Mouse (Mus musculus) MEL (cell line): ENCODE data around the gene Lct. TPM values are rescaled to one million over a fixed set of nuclear protein-coding genes. Genes with fewer than 3 reads are reported as not detected.

Experiments
- DNase-seq: peaks from one replicate; pipeline ENCODE4 v3.0.0; 2011; ENCODE audit warnings: low read depth, low spot score
- H3K27ac ChIP-seq: 2 replicates; pipeline ENCODE4 v1.5.1; 2012; ENCODE audit warnings: low read depth, mild to moderate bottlenecking, control low read depth, low read length, moderate library complexity; ENCODE audit not compliant: control insufficient read depth
- H3K27me3 ChIP-seq, 2 experiments: fragments of 150-350 bp in 1 of 2; sonication (generic) in 1 of 2; 2 replicates each; pipeline ENCODE4 v1.6.1; 2012; ENCODE audit warnings: low read length in 2 of 2, mild to moderate bottlenecking in 2 of 2, improper control_type of control experiment in 1 of 2, moderate library complexity in 1 of 2; ENCODE audit not compliant: insufficient read depth in 2 of 2, control insufficient read depth in 1 of 2
- H3K36me3 ChIP-seq, 2 experiments: 2 replicates each; pipeline ENCODE4 v1.6.1; 2012 to 2014; ENCODE audit warnings: low read length in 2 of 2, improper control_type of control experiment in 1 of 2, inconsistent platforms in 1 of 2, mild to moderate bottlenecking in 1 of 2; ENCODE audit not compliant: insufficient read depth in 2 of 2, control insufficient read depth in 1 of 2
- H3K4me1 ChIP-seq, 2 experiments: fragments of 150-350 bp in 1 of 2; sonication (generic) in 1 of 2; 2 replicates each; pipeline ENCODE4 v1.6.1; 2012; ENCODE audit warnings: low read length in 2 of 2, improper control_type of control experiment in 1 of 2, mild to moderate bottlenecking in 1 of 2; ENCODE audit not compliant: insufficient read depth in 2 of 2, control insufficient read depth in 1 of 2
- H3K4me3 ChIP-seq, 2 experiments: fragments of 150-350 bp in 1 of 2; sonication (generic) in 1 of 2; 2 replicates each; pipeline ENCODE4 v1.5.1; 2012; ENCODE audit warnings: low read depth in 2 of 2, low read length in 2 of 2, mild to moderate bottlenecking in 2 of 2, moderate library complexity in 2 of 2, control low read depth in 1 of 2, improper control_type of control experiment in 1 of 2; ENCODE audit not compliant: control insufficient read depth in 1 of 2, insufficient read depth in 1 of 2
- H3K79me2 ChIP-seq: 2 replicates; pipeline ENCODE4 v1.6.1; 2012; ENCODE audit warnings: mild to moderate bottlenecking, low read length, moderate library complexity; ENCODE audit not compliant: control insufficient read depth, poor library complexity, insufficient read depth
- H3K9ac ChIP-seq: 2 replicates; pipeline ENCODE4 v1.6.1; 2012; ENCODE audit warnings: low read depth, mild to moderate bottlenecking, control low read depth, low read length, moderate library complexity; ENCODE audit not compliant: control insufficient read depth, poor library complexity, severe bottlenecking
- H3K9me3 ChIP-seq: fragments of 150-350 bp; sonication (generic); replicated peaks from 2 replicates; pipeline ENCODE4 v1.6.1; 2012; ENCODE audit warnings: mild to moderate bottlenecking, low read length, improper control_type of control experiment, moderate library complexity; ENCODE audit not compliant: insufficient read depth
- BHLHE40 ChIP-seq: IDR thresholded peaks from 2 replicates; pipeline ENCODE4 v1.6.1; 2012; ENCODE audit warnings: low read depth, mild to moderate bottlenecking, inconsistent platforms, low read length, improper control_type of control experiment, borderline replicate concordance
- CHD2 ChIP-seq: IDR thresholded peaks from 2 replicates; pipeline ENCODE4 v1.6.1; 2011; ENCODE audit warnings: low read length, improper control_type of control experiment
- E2F4 ChIP-seq: IDR thresholded peaks from 2 replicates; pipeline ENCODE4 v1.6.1; 2011; ENCODE audit warnings: low read depth, low read length, improper control_type of control experiment, borderline replicate concordance
- ELF1 ChIP-seq: IDR thresholded peaks from 2 replicates; pipeline ENCODE4 v1.6.1; 2014; ENCODE audit warnings: low read depth, mild to moderate bottlenecking, inconsistent platforms, low read length, improper control_type of control experiment, moderate library complexity
- EP300 ChIP-seq, 2 experiments: IDR thresholded peaks; 2 replicates each; pipeline ENCODE4 v1.6.1; 2011; ENCODE audit warnings: improper control_type of control experiment in 2 of 2, low read length in 2 of 2, low read depth in 1 of 2, mild to moderate bottlenecking in 1 of 2
- ETS1 ChIP-seq: IDR thresholded peaks from 2 replicates; pipeline ENCODE4 v1.6.1; 2012; ENCODE audit warnings: low read depth, mild to moderate bottlenecking, inconsistent platforms, low read length, improper control_type of control experiment, moderate library complexity
- GABPA ChIP-seq: IDR thresholded peaks from 2 replicates; pipeline ENCODE4 v1.6.1; 2012; ENCODE audit warnings: low read depth, mild to moderate bottlenecking, inconsistent platforms, low read length, improper control_type of control experiment, moderate library complexity
- HCFC1 ChIP-seq: IDR thresholded peaks from 2 replicates; pipeline ENCODE4 v1.6.1; 2012; ENCODE audit warnings: low read depth, mild to moderate bottlenecking, inconsistent platforms, low read length, improper control_type of control experiment, moderate library complexity
- KAT2A ChIP-seq: conservative IDR thresholded peaks from 2 replicates; pipeline ENCODE4 v1.6.1; 2012; ENCODE audit warnings: low read depth, low read length, improper control_type of control experiment, inconsistent platforms
- MAFK ChIP-seq: IDR thresholded peaks from 2 replicates; pipeline ENCODE4 v1.6.1; 2011; ENCODE audit warnings: low read depth, mild to moderate bottlenecking, low read length, improper control_type of control experiment, borderline replicate concordance
- MAX ChIP-seq: IDR thresholded peaks from 2 replicates; pipeline ENCODE4 v1.6.1; 2011; ENCODE audit warnings: low read length, improper control_type of control experiment
- MXI1 ChIP-seq: IDR thresholded peaks from 2 replicates; pipeline ENCODE4 v1.6.1; 2011; ENCODE audit warnings: mild to moderate bottlenecking, low read depth, low read length, improper control_type of control experiment
- MYB ChIP-seq: IDR thresholded peaks from 2 replicates; pipeline ENCODE4 v1.6.1; 2011; ENCODE audit warnings: mild to moderate bottlenecking, low read depth, low read length, improper control_type of control experiment
- MYC ChIP-seq: IDR thresholded peaks from 2 replicates; pipeline ENCODE4 v1.6.1; 2011; ENCODE audit warnings: low read depth, mild to moderate bottlenecking, low read length, improper control_type of control experiment, moderate library complexity
- POLR2AphosphoS2 ChIP-seq: IDR thresholded peaks from 2 replicates; pipeline ENCODE4 v1.6.1; 2011; ENCODE audit warnings: low read length, improper control_type of control experiment
- RAD21 ChIP-seq: IDR thresholded peaks from 2 replicates; pipeline ENCODE4 v1.6.1; 2011; ENCODE audit warnings: mild to moderate bottlenecking, low read depth, low read length, improper control_type of control experiment
- RCOR1 ChIP-seq: IDR thresholded peaks from 2 replicates; pipeline ENCODE4 v1.6.1; 2012; ENCODE audit warnings: low read depth, mild to moderate bottlenecking, inconsistent platforms, low read length, improper control_type of control experiment
- SIN3A ChIP-seq: IDR thresholded peaks from 2 replicates; pipeline ENCODE4 v1.6.1; 2012; ENCODE audit warnings: low read length, improper control_type of control experiment, inconsistent platforms
- SMC3 ChIP-seq: IDR thresholded peaks from 2 replicates; pipeline ENCODE4 v1.6.1; 2011; ENCODE audit warnings: low read depth, low read length, improper control_type of control experiment
- TBP ChIP-seq: IDR thresholded peaks from 2 replicates; pipeline ENCODE4 v1.8.0; 2011; ENCODE audit warnings: low read depth, low read length, improper control_type of control experiment
- TCF12 ChIP-seq: IDR thresholded peaks from 2 replicates; pipeline ENCODE4 v1.6.1; 2014; ENCODE audit warnings: low read depth, mild to moderate bottlenecking, inconsistent platforms, low read length, improper control_type of control experiment, moderate library complexity
- UBTF ChIP-seq: IDR thresholded peaks from 2 replicates; pipeline ENCODE4 v1.6.1; 2012; ENCODE audit warnings: low read depth, mild to moderate bottlenecking, inconsistent platforms, low read length, improper control_type of control experiment, moderate library complexity, borderline replicate concordance; ENCODE audit not compliant: insufficient read depth
- USF2 ChIP-seq, 2 experiments: IDR thresholded peaks; 2 replicates each; pipeline ENCODE4 v1.6.1; 2011 to 2012; ENCODE audit warnings: improper control_type of control experiment in 2 of 2, low read length in 2 of 2, borderline replicate concordance in 1 of 2, inconsistent platforms in 1 of 2, low read depth in 1 of 2, mild to moderate bottlenecking in 1 of 2; ENCODE audit not compliant: insufficient read depth in 1 of 2
- ZMIZ1 ChIP-seq: IDR thresholded peaks from 2 replicates; pipeline ENCODE4 v1.6.1; 2012; ENCODE audit warnings: low read depth, mild to moderate bottlenecking, inconsistent platforms, low read length, improper control_type of control experiment, moderate library complexity
- ZNF384 ChIP-seq: IDR thresholded peaks from 2 replicates; pipeline ENCODE4 v1.6.1; 2012; ENCODE audit warnings: low read depth, mild to moderate bottlenecking, inconsistent platforms, low read length, improper control_type of control experiment
- polyA plus RNA-seq, 2 experiments: library from polyadenylated mRNA; stranded (reverse) in 1 of 2; unstranded in 1 of 2; fragments of >175 nt in 1 of 2; fragments of >200 nt in 1 of 2; gene quantifications; 2 replicates each; pipeline versions ENCODE4 v1.2.1 to v1.2.4; 2012; ENCODE audit warnings: low replicate concordance in 2 of 2, low read depth in 1 of 2; ENCODE audit not compliant: insufficient read length in 2 of 2, insufficient read depth in 1 of 2, missing spikeins in 1 of 2
- total RNA-seq: library from RNA; depleted of rRNA; stranded (reverse); fragments of 300-350 nt; gene quantifications from 2 replicates; pipeline ENCODE4 v1.2.3, GENCODE M21; 2012

The Lct gene
- total and polyA plus RNA-seq, 3 experiments: under 0.01 to 0.06 TPM; not detected in 1

DNA sequence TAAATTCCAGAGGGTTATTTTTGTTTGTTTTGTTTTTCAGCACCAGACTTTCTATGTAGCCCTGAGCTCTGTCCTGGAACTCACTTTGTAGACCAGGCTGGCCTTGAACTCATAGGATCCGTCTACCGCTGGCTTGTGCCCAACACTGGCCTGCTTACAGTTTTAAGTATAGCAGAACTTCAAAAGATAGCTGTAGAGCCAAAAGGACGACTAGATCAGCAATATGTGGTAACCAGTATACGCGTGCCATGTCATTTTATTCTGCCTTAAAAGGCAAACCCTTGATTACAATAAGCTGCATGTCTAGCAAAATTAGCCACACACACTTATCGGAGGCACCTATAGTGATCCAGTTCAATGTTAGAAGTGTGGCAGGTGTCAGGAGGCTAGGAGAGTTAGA is 30.2 kb upstream of the Lct start:
- H3K27me3 ChIP-seq: no peaks in the 10 kb centered on the region
- H3K4me1 ChIP-seq: peaks cover 12 to 20% of the 10 kb centered on the region in 2 experiments
- peak; percentile 56 for DNase-seq
- H3K9ac ChIP-seq: peak overlapping the region; percentile 94
- no peaks in the 10 kb centered on the region for H3K9me3 ChIP-seq
- peak overlapping the region; percentile 95 for H3K27ac ChIP-seq
- H3K79me2 ChIP-seq: peaks cover 31% of the 10 kb centered on the region
- H3K36me3 ChIP-seq: peaks cover 12 to 31% of the 10 kb centered on the region in 2 experiments
- no peak for TF ChIP-seq UBTF
- H3K4me3 ChIP-seq: peak overlapping the region; percentile 68 to 97

DNA sequence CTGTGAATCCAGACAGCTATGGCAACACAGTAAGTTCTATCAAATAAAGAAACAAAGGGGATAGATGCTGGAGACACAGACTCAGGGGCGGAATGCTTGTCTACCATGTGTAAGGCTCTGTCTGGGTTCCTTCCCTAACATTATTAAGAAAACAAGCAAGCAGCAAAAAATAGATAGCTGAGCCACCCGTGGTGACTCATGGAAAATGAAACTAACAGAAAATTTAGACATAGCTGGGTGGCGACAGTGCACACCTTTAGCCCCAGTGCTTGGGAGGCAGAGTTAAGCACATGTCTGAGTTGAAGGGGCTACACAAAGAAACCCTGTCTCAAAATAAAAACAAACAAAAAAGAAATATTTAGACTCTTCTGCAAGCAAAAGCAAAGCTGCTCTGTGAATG is 29.3 kb upstream of the Lct start:
- H3K9ac ChIP-seq: peak overlapping the region; percentile 94
- H3K79me2 ChIP-seq: peaks cover 31% of the 10 kb centered on the region
- peaks cover 17 to 21% of the 10 kb centered on the region in 2 experiments for H3K4me1 ChIP-seq
- DNase-seq: peak; percentile 79
- no peaks in the 10 kb centered on the region for H3K27me3 ChIP-seq
- peak overlapping the region; percentile 95 for H3K27ac ChIP-seq
- H3K36me3 ChIP-seq: peaks cover 15 to 36% of the 10 kb centered on the region in 2 experiments
- TF ChIP-seq SIN3A (peak; percentile 67), EP300 (IDR thresholded peaks at IDR 0.05; ENCODE audit: low read depth in 1 of 2, low read length in 2 of 2) (no peak), ETS1 (peak; percentile 54), MXI1 (peak; percentile 89), MYC (peak; percentile 67; the same call in 1 of the 2 replicates), ZNF384 (no peak), MAX (peak; percentile 57; the same call in 1 of the 2 replicates)
- TF ChIP-seq, all 39 proteins: peak for 5
- H3K9me3 ChIP-seq: no peaks in the 10 kb centered on the region
- H3K4me3 ChIP-seq: peak overlapping the region; percentile 68 to 97

DNA sequence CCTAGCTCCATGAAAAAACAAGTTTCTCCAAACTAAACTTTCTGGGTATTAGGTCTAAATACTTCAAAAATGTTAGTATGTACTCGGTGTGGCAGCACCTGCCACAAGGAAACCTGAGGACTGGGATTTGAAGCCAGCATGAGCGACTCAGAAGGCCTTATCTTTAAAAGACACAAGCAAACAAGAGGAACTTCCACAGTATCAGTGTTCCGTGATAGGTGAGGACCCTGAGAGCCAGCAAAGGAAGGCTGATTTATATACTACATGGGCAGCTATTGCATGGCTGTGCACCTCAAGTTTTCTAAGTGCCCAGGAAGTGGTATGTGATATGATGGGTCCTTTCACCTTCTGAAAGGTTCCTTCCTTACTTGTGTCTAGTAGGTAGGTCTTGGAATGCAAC is 25.0 kb upstream of the Lct start:
- Histone ChIP-seq H3K36me3 (peaks cover 23 to 33% of the 10 kb centered on the region in 2 experiments), H3K27me3 (no peaks in the 10 kb centered on the region), H3K4me3 (no peak overlapping the region), H3K79me2 (peaks cover 19% of the 10 kb centered on the region), H3K4me1 (peaks cover 17 to 18% of the 10 kb centered on the region in 2 experiments), H3K27ac (peak overlapping the region; percentile 35), H3K9me3 (no peaks in the 10 kb centered on the region), H3K9ac (no peak overlapping the region)
- peak; percentile 83 for DNase-seq
- TF ChIP-seq ELF1 (no peak), MAX (0 out of 2 replicates have a peak, but pooled peaks have one; percentile 16), ETS1 (peak; percentile 49; the same call in 1 of the 2 replicates), TCF12 (peak; percentile 92), USF2 (IDR thresholded peaks at IDR 0.05; ENCODE audit: borderline replicate concordance in 1 of 2, insufficient read depth in 1 of 2, low read depth in 1 of 2, low read length in 2 of 2) (no peak), CHD2 (no peak), TBP (peak; percentile 52; the same call in 1 of the 2 replicates), ZNF384 (no peak), RCOR1 (peak; percentile 81; the same call in 1 of the 2 replicates), E2F4 (no peak), KAT2A (no peak), MYC (no peak), BHLHE40 (no peak), POLR2AphosphoS2 (no peak), ZMIZ1 (no peak), MYB (no peak), HCFC1 (no peak), GABPA (no peak), SMC3 (no peak), RAD21 (no peak), MAFK (no peak), SIN3A (peak; percentile 62; the same call in 1 of the 2 replicates)
